Mouse (Mus musculus) activated CD4-positive, CD25-positive, alpha-beta regulatory T cell, adult 4 months (primary cell): ENCODE results near the gene Atp2c1. TPM values are rescaled to one million over a fixed set of nuclear protein-coding genes. Genes with fewer than 3 reads are reported as not detected.

Experiments used
- ATAC-seq: one replicate; pipeline ENCODE4 v1.8.0; 2017
- polyA plus RNA-seq, 2 experiments: library from polyadenylated mRNA; unstranded; fragments of 100-300 nt; shearing (Covaris generic); gene quantifications; one replicate each; pipeline ENCODE4 v1.2.1; 2017

Atp2c1 gene
- 10 to 100 TPM; 19.7 to 19.9 TPM for polyA plus RNA-seq

DNA sequence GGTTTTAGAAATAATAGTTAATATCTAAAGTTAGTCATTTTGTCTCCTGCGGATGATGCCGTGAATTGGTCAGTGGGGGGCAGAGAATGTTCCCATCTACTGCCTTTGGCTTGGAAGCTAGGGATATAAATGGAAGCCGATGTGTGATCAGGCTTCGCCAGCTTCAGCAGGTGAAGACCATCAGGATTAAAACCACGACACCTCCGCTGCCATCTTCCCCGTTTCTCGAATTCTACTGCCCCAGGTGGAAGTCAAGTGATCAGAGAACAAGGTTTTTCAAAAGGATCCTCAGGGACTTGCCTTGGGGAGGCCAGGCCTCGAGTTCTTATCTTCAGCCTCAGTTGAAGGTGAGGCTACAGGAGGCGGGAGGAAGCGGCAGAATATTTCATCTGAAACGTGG, at the start of gene Atp2c1:
Gene Atp2c1, minus strand, starts transcription at position 101 of the 400 bp plus-strand sequence.
- no peak for ATAC-seq

- no peak for ATAC-seq
Observed at GRCm38 (mm10) chr9:105557452-105557851, 30.3 kb upstream of the Atp2c1 start.

- ATAC-seq, result no peak
Observed at GRCm38 (mm10) chr9:105556141-105556735, 29.1 kb upstream of the Atp2c1 start.

DNA sequence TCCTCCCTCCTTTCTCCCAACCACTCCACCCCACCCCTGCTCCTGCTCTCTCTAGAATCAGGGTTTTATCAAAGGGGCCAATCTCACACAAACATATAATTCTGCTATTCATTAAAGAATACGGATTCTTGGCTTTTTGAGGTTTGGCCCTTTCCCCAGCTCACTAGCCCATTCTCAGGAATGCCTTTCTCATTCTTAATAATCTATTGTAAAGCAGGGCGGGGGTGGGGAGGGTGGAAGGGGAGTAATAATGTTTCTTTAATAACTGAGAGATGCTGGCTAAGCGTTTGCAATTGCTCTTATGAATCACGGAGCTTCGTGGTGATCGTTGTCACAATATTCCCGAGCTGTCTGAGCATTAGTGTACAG, 27.3 kb upstream of the Atp2c1 start:
- ATAC-seq, result no peak

DNA sequence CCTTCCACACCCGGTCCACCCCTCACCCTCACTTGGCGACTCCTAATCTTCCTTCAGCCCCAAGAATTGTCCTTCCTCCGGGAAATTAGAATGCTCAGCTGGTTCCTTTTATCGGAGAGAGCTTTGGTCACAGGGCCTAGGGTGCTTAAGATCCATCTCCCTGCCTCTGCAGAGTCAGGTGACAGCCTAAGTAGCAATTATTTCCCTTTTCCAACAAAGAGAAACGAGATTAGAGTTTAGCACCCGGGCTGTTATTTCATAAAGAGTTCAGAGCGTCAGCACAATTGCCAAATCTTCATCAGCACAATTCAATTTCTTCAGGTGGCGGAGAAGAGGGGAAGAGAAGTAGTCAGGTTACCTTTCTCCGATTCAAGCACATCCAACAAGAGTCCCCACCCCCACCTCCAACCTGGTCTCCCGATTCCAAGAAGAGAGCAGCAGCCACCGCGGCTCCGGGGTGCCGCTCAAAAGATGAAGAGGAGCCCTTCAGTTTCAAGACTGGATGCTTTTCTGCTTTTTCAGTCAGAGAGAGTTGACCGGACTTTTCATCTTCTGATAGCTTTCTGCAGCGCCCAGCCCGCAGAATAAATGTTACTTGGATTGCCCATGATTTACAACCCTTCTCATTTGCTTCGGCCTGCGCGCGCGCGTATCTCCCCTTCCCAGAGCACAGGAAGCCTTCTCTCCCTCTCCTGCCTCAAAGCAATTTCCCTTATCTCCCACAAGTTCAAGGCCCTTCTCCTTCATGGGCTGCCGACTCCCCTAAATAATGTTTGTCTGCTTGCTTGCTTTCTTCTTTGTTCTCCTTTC, 26.7 kb upstream of the Atp2c1 start:
- no peak for ATAC-seq

GRCm38 (mm10) chr9:105551407-105551806, 24.3 kb upstream of the Atp2c1 start:
- ATAC-seq, result no peak

DNA sequence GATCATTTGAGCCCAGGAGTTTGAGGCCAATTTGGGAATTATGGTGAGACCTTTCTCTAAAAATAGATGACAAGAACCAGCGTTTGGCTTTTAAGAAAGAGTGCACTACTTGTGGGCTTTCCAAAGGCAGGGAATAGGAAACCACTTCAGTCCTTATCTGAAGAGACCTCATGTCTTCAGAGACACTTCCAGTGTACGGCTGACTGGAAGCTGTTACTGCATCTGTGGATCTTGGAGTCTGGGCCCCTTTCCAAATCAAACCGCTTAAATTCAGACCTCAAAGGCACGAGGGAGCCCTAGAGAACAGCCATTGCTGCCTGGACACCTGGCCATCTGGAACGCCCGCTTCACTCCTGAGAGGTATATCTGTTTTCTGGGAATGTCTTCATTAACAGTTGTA, 22.0 kb upstream of the Atp2c1 start:
- no peak for ATAC-seq

GRCm38 (mm10) chr9:105544013-105544750, 17.1 kb upstream of the Atp2c1 start:
- no peak for ATAC-seq

- ATAC-seq, result no peak
Observed at GRCm38 (mm10) chr9:105537473-105537872, 10.4 kb upstream of the Atp2c1 start.

DNA sequence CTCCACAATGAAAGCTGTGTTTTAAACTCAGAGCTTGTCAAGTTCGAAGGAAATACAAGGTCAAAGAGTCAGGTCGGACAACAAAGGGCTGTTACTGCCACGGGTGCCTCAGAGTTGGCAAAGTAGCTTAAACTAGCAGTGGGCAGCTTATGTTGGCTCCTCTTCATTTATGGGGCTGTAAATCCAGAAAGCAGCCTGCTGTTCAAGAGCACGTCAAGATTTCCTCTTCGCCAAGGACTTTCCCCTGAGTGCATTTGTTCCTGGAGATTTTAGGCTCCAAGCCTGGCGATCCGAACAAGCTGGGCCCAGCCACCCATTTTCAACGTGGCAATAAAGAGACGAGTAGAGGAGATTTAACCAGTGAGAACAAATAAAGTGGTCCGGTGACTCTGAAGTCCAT, 9.8 kb upstream of the Atp2c1 start:
- no peak for ATAC-seq

DNA sequence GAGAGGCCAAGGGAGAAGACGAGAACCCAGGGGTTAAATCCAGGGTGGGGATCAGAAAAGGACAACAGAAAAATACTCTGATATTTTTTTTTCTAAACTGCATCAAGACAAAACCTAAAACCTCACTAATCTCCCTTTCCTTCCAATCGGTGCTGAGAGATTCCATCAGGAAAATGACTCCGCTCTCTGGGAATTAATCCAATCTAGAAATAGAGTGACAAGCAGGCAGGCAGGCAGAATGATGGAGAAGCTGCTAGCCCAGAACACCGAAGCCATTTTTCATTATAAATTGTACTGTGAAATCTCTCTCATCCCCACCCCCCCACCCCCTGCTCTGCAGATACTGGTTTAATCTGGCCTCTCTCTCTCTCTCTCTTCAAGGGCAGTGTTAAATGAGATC, 1.8 kb downstream of the Atp2c1 start:
- no peak for ATAC-seq

DNA sequence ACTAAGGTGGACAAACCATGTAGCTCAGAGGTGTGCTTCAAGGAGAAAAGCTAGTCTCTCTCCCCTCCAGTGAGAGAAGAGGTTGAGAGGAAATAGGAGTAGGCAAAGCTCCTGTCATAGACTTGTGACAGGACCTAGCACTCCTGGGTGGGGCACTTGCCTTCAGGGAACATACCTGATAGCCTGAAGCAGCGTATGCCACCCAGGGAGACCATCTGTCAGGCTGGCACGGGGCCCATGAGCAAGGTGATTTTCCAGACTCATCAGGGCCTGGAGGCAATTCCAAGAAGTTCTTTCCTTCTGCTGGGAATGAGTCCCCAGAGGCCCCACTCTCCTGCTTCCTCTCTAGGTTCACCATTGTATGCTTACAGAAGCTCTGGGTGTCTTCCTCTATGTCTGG, 4.1 kb downstream of the Atp2c1 start:
- no peak for ATAC-seq

GRCm38 (mm10) chr9:105522063-105522462, 5.1 kb downstream of the Atp2c1 start:
- ATAC-seq, result no peak

- ATAC-seq, result no peak
Observed at GRCm38 (mm10) chr9:105520776-105521552, 6.2 kb downstream of the Atp2c1 start.

- ATAC-seq, result no peak
Observed at GRCm38 (mm10) chr9:105519278-105519883, 7.7 kb downstream of the Atp2c1 start.

GRCm38 (mm10) chr9:105503690-105504089, 23.4 kb downstream of the Atp2c1 start:
- ATAC-seq, result no peak

DNA sequence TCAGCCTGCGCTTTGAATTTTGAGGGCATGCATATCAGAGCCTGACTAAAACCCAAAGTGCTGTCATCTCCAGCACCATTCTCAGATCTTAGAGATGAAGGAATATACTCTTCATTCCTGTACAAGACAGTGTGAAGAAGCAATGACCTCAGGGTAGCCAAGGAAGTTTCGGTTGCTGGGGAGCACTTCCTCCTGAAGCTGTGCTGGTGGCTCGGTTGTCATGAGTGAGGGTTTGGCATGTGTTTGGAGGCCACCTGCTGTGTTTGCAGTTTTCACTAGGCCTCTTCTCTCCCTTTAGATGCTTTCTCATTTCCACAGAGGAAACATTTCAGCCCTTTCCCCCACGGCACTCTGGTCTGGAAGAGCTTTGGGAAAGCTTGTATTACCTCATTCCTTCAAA, 24.7 kb downstream of the Atp2c1 start:
- no peak for ATAC-seq

DNA sequence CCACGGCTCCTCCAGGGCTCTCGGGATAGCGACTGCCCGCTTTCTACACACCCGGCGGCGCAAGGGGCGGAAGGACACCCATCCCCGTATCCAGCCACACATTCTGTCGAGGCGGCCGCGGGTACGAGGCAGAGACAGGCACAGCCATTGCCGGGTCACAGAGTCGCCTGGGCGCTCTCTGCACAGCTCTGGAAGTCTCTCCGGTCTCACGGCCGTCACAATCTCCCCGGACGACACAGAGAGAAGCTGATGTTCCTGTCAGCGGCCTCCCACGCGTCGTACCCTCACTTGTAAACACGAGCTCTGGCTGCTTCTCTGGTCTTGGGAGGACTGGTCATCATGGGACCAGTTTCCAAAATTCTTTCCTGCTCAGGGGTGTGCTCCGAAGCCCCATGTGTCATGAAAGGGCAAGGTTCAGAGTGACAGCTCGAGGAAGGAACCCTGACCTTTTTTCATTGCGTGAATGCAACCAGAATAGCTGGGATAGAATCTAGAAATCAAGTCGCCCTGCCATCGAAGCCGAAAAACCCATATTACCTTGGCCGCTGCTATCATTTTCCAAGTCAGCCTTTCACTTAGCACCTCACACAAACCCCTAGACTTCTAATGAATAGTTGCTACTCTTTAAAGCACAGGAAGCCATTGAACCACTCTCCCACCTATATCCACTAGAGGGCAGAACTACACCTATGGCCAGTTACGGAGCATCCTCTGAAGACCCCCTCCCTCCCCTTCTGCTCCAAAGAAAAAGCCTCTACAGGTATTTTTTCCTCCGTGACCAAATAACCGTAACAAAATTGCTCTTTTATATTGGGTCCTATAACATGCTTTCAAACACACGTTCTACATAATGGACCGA, 31.6 kb downstream of the Atp2c1 start:
- peak; percentile 57 for ATAC-seq

GRCm38 (mm10) chr9:105494553-105495315, 32.4 kb downstream of the Atp2c1 start:
- ATAC-seq, result peak; percentile 92

GRCm38 (mm10) chr9:105492744-105493143, 34.4 kb downstream of the Atp2c1 start:
- ATAC-seq, result no peak

DNA sequence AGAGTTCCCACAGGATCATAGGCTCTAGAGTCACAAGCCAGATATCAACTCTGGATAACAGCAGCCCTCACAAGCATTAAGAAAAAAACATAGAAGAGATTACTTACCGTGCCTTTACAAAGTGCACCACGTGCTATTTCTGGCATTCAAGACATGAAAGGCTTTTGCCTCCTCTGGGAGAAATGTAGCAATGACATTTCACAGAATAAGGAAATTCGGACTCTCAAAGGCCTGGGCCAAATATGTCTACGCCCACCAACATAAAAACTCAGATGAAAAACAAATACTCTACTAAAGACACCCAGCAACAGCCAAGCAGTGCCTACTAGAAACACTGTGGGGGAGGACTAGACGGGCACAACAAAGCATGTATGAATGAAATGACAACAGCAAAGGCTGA, 38.8 kb downstream of the Atp2c1 start:
- no peak for ATAC-seq
